Mouse (Mus musculus) Muller cell, postnatal 12 days (primary cell): ENCODE results near the gene Zfp503.

Source experiments
- DNase-seq: peaks from one replicate; pipeline ENCODE4 v3.0.0-alpha.2; 2015; ENCODE audit errors: inconsistent ontology term

Zfp503 gene

GRCm38 (mm10) chr14:21968978-21969377 lies 20.4 kb downstream of the Zfp503 start:
- DNase-seq = no peak

GRCm38 (mm10) chr14:21967375-21968010 lies 21.9 kb downstream of the Zfp503 start:
- DNase-seq = no peak

GRCm38 (mm10) chr14:21966276-21966675 lies 23.1 kb downstream of the Zfp503 start:
- no peak for DNase-seq

- peak; percentile 73 for DNase-seq
Measured at GRCm38 (mm10) chr14:21962381-21963050, 26.9 kb downstream of the Zfp503 start.

- no peak for DNase-seq
Measured at GRCm38 (mm10) chr14:21959243-21959642, 30.2 kb downstream of the Zfp503 start.

GRCm38 (mm10) chr14:21958643-21959042 lies 30.8 kb downstream of the Zfp503 start:
- no peak for DNase-seq

- no peak for DNase-seq
Measured at GRCm38 (mm10) chr14:21952541-21952940, 36.9 kb downstream of the Zfp503 start.

- DNase-seq = no peak
Measured at GRCm38 (mm10) chr14:21951896-21952523, 37.4 kb downstream of the Zfp503 start.

GRCm38 (mm10) chr14:21944946-21945345 lies 44.5 kb downstream of the Zfp503 start:
- DNase-seq = peak; percentile 87

GRCm38 (mm10) chr14:21941581-21941980 lies 47.8 kb downstream of the Zfp503 start:
- no peak for DNase-seq

- no peak for DNase-seq
Measured at GRCm38 (mm10) chr14:21937116-21937515, 52.3 kb downstream of the Zfp503 start.

- no peak for DNase-seq
Measured at GRCm38 (mm10) chr14:21936102-21936630, 53.2 kb downstream of the Zfp503 start.
